Mouse (Mus musculus) intestine, postnatal 0 days (tissue): Measurements from ENCODE around the gene Cxcr5. TPM values are rescaled to one million over a fixed set of nuclear protein-coding genes. Genes with fewer than 3 reads are reported as not detected.
A peak's percentile ranks its signal among the peaks of the same experiment; 100 is the strongest.

Experiments
- ATAC-seq: fragments of 200-750 bp; cut with Nextera tagmentation; 2 replicates; pipeline ENCODE4 v1.8.0; 2017; ENCODE audit warnings: mild to moderate bottlenecking, moderate TSS enrichment, moderate library complexity
- H3K27ac ChIP-seq: fragments of 300-500 bp; sonication (generic); 2 replicates; pipeline ENCODE4 v1.5.1; 2014; ENCODE audit warnings: mild to moderate bottlenecking, low read depth, low read length, moderate library complexity
- H3K27me3 ChIP-seq: fragments of 300-500 bp; sonication (generic); replicated peaks from 2 replicates; pipeline ENCODE4 v1.6.1; 2014; ENCODE audit warnings: low read length, mixed read lengths; ENCODE audit not compliant: control insufficient read depth, insufficient read depth
- H3K36me3 ChIP-seq: fragments of 300-500 bp; sonication (generic); 2 replicates; pipeline ENCODE4 v1.6.1; 2014; ENCODE audit warnings: mild to moderate bottlenecking, moderate library complexity; ENCODE audit not compliant: control insufficient read depth, insufficient read depth
- H3K4me1 ChIP-seq: fragments of 300-500 bp; sonication (generic); replicated peaks from 2 replicates; pipeline ENCODE4 v1.6.1; 2014; ENCODE audit warnings: antibody characterized with exemption, low read length, mixed read lengths; ENCODE audit not compliant: control insufficient read depth, insufficient read depth
- H3K4me2 ChIP-seq: fragments of 300-500 bp; sonication (generic); replicated peaks from 2 replicates; pipeline ENCODE4 v1.6.1; 2014; ENCODE audit warnings: low read depth, mild to moderate bottlenecking, moderate library complexity
- H3K4me3 ChIP-seq: fragments of 300-500 bp; sonication (generic); 2 replicates; pipeline ENCODE4 v1.5.1; 2014; ENCODE audit warnings: low read depth, low read length
- H3K9ac ChIP-seq: fragments of 300-500 bp; sonication (generic); 2 replicates; pipeline ENCODE4 v1.6.1; 2014; ENCODE audit warnings: mild to moderate bottlenecking, low read depth, low read length
- H3K9me3 ChIP-seq: fragments of 300-500 bp; sonication (generic); 2 replicates; pipeline ENCODE4 v1.6.1; 2016; ENCODE audit warnings: mixed run types; ENCODE audit not compliant: control insufficient read depth
- CTCF ChIP-seq: sonication (generic); IDR thresholded peaks from 2 replicates; pipeline ENCODE4 v1.5.1; 2016; ENCODE audit warnings: low read depth, mild to moderate bottlenecking, control low read depth, antibody characterized with exemption, moderate library complexity
- WGBS: fragments of 180-500 bp; shearing (Covaris S2); extraction: QIAGEN DNeasy Blood & Tissue Kit; methylation state at CpG from one replicate; pipeline ENCODE4 v1.1.7; 2014; 5-methylcytosine and 5-hydroxymethylcytosine counted together
- polyA plus RNA-seq: library from polyadenylated mRNA; unstranded; fragments of >200 nt; fragmentation: Nextera tagmentation; extraction: Ambion mirVana; gene quantifications from 2 replicates; pipeline ENCODE4 v1.2.1, GENCODE M21; 2015

Gene Cxcr5
- polyA plus RNA-seq, 1 experiment from 2014 or later: 0.25 TPM

- H3K4me3 ChIP-seq: peak overlapping the region; percentile 33
- 14% methylated on average over 27 of the region's 27 CpGs for WGBS
- peak overlapping the region; percentile 45 for H3K9ac ChIP-seq
- H3K9me3 ChIP-seq: no peaks in the 10 kb centered on the region
- peak; percentile 53 for ATAC-seq
- TF ChIP-seq CTCF: peak; percentile 85
- H3K4me2 ChIP-seq: peak overlapping the region; percentile 69
- H3K36me3 ChIP-seq: peaks cover 45% of the 10 kb centered on the region
- H3K27ac ChIP-seq: peak overlapping the region; percentile 46
- H3K4me1 ChIP-seq: 0 out of 2 replicates have a peak, but pooled peaks cover 10% of the 10 kb centered on the region
- no peaks in the 10 kb centered on the region for H3K27me3 ChIP-seq
Measured at GRCm38 (mm10) chr9:44509487-44510354, 52.0 kb downstream of the Cxcr5 start.

DNA sequence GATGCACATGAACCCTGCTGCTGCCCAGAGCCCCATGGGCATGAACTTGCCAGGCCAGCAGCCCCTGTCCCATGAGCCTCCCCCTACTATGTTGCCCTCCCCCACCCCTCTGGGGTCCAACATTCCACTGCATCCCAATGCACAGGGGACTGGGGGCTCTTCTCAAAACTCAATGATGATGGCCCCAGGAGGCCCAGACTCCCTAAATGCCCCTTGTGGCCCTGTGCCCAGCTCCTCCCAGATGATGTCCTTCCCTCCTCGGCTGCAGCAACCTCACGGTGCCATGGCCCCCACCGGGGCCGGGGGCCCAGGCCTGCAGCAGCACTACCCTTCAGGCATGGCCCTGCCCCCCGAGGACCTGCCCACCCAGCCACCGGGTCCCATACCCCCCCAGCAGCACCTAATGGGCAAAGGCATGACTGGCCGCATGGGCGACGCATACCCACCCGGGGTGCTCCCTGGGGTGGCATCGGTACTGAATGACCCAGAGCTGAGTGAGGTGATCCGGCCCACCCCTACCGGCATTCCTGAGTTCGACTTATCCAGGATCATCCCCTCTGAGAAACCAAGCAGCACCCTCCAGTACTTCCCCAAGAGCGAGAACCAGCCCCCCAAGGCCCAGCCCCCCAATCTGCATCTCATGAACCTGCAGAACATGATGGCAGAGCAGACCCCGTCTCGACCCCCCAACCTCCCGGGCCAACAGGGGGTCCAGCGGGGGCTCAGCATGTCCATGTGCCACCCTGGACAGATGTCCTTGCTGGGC is 52.8 kb downstream of the Cxcr5 start:
- no peak for ATAC-seq
- TF ChIP-seq CTCF: no peak
- H3K9ac ChIP-seq: no peak overlapping the region
- H3K36me3 ChIP-seq: peaks cover 45% of the 10 kb centered on the region
- peak overlapping the region; percentile 46 for H3K27ac ChIP-seq
- no peaks in the 10 kb centered on the region for H3K9me3 ChIP-seq
- 0 out of 2 replicates have a peak, but pooled peaks cover 10% of the 10 kb centered on the region for H3K4me1 ChIP-seq
- WGBS: 86% methylated on average over 19 of the region's 19 CpGs
- H3K4me2 ChIP-seq: peak overlapping the region; percentile 69
- no peak overlapping the region; the same call in 1 of the 2 replicates for H3K4me3 ChIP-seq
- no peaks in the 10 kb centered on the region for H3K27me3 ChIP-seq

GRCm38 (mm10) chr9:44508124-44508619 is 53.5 kb downstream of the Cxcr5 start:
- H3K9me3 ChIP-seq: no peaks in the 10 kb centered on the region
- no peak overlapping the region for H3K9ac ChIP-seq
- H3K4me2 ChIP-seq: no peak overlapping the region
- no peak for ATAC-seq
- no peak overlapping the region for H3K27ac ChIP-seq
- 81% methylated on average over 18 of the region's 18 CpGs for WGBS
- peaks cover 52% of the 10 kb centered on the region for H3K36me3 ChIP-seq
- no peak for TF ChIP-seq CTCF
- no peak overlapping the region for H3K4me3 ChIP-seq
- H3K4me1 ChIP-seq: 0 out of 2 replicates have a peak, but pooled peaks cover 10% of the 10 kb centered on the region
- no peaks in the 10 kb centered on the region for H3K27me3 ChIP-seq

GRCm38 (mm10) chr9:44507345-44507744 is 54.3 kb downstream of the Cxcr5 start:
- 0 out of 2 replicates have a peak, but pooled peaks have one; percentile 4 for TF ChIP-seq CTCF
- no peaks in the 10 kb centered on the region for H3K9me3 ChIP-seq
- H3K4me1 ChIP-seq: 0 out of 2 replicates have a peak, but pooled peaks cover 10% of the 10 kb centered on the region
- no peak overlapping the region for H3K9ac ChIP-seq
- no peak overlapping the region for H3K4me3 ChIP-seq
- H3K27me3 ChIP-seq: no peaks in the 10 kb centered on the region
- no peak overlapping the region for H3K4me2 ChIP-seq
- no peak for ATAC-seq
- peaks cover 61% of the 10 kb centered on the region for H3K36me3 ChIP-seq
- no peak overlapping the region for H3K27ac ChIP-seq
- 95% methylated on average over 6 of the region's 6 CpGs for WGBS

- Histone ChIP-seq H3K27me3 (no peaks in the 10 kb centered on the region), H3K9me3 (no peaks in the 10 kb centered on the region), H3K27ac (no peak overlapping the region), H3K4me2 (no peak overlapping the region), H3K4me1 (0 out of 2 replicates have a peak, but pooled peaks cover 4% of the 10 kb centered on the region), H3K36me3 (peaks cover 64% of the 10 kb centered on the region), H3K9ac (no peak overlapping the region), H3K4me3 (no peak overlapping the region)
- no peak for TF ChIP-seq CTCF
- no peak for ATAC-seq
- WGBS: 91% methylated on average over 13 of the region's 13 CpGs
Measured at GRCm38 (mm10) chr9:44506566-44506965, 55.1 kb downstream of the Cxcr5 start.
